Mouse (Mus musculus): ENCODE results near the gene Tulp1. TPM values are rescaled to one million over a fixed set of nuclear protein-coding genes. Genes with fewer than 3 reads are reported as not detected.
A peak's percentile ranks its signal among the peaks of the same experiment; 100 is the strongest.
"Not testable (repeated sequence)": the region's sequence is repeated elsewhere in the genome, so short reads cannot be mapped to it uniquely, and the experiment has no call there.

Tulp1 gene
- polyA plus RNA-seq, 1 experiment from 2014 or later: 3.5 TPM

- no peak for DNase-seq (ENCODE audit: extremely low spot score, low spot score)
- peaks cover 89% of the 10 kb centered on the region for H3K4me1 ChIP-seq
These were observed 19.1 kb downstream of the Tulp1 start for GRCm38 (mm10) chr17:28345882-28346281.

GRCm38 (mm10) chr17:28345271-28345721 is 19.7 kb downstream of the Tulp1 start:
- Histone ChIP-seq H3K27ac (peak overlapping the region; percentile 72), H3K27me3 (ENCODE audit: poor library complexity, severe bottlenecking) (peaks cover 71% of the 10 kb centered on the region), H3K4me3 (peak overlapping the region; percentile 30; the same call in 1 of the 2 replicates), H3K9me3 (no peaks in the 10 kb centered on the region), H3K36me3 (replicated peaks) (peaks cover 9% of the 10 kb centered on the region), H3K4me1 (peaks cover 92% of the 10 kb centered on the region)
- 9% methylated on average over 8 of the region's 8 CpGs for WGBS
- DNase-seq (ENCODE audit: extremely low spot score, low spot score): no peak

More at GRCm38 (mm10) chr17:28345882-28346281, 19.1 kb downstream of the Tulp1 start:
- Histone ChIP-seq H3K4me3 (peak overlapping the region; percentile 30), H3K9me3 (no peaks in the 10 kb centered on the region), H3K27ac (peak overlapping the region; percentile 72), H3K36me3 (replicated peaks) (0 out of 2 replicates have a peak, but pooled peaks cover 4% of the 10 kb centered on the region), H3K27me3 (ENCODE audit: poor library complexity, severe bottlenecking) (peaks cover 71% of the 10 kb centered on the region)
- WGBS: 12% methylated on average over 10 of the region's 10 CpGs

- Histone ChIP-seq H3K36me3 (replicated peaks) (peaks cover 16% of the 10 kb centered on the region), H3K9me3 (no peaks in the 10 kb centered on the region), H3K27ac (peak overlapping the region; percentile 72; the same call in 1 of the 2 replicates), H3K27me3 (ENCODE audit: poor library complexity, severe bottlenecking) (peaks cover 71% of the 10 kb centered on the region), H3K4me3 (0 out of 2 replicates have a peak overlapping the region, but pooled peaks have one; percentile 30), H3K4me1 (peaks cover 86% of the 10 kb centered on the region)
- WGBS: 53% methylated on average over 3 of the region's 3 CpGs
- no peak for DNase-seq (ENCODE audit: extremely low spot score, low spot score)
These were observed 20.4 kb downstream of the Tulp1 start for GRCm38 (mm10) chr17:28344670-28345069.

GRCm38 (mm10) chr17:28344050-28344607 is 20.9 kb downstream of the Tulp1 start:
- Histone ChIP-seq H3K27ac (peak overlapping the region; percentile 72; the same call in 1 of the 2 replicates), H3K27me3 (ENCODE audit: poor library complexity, severe bottlenecking) (peaks cover 66% of the 10 kb centered on the region), H3K36me3 (replicated peaks) (peaks cover 21% of the 10 kb centered on the region), H3K4me3 (no peak overlapping the region), H3K4me1 (peaks cover 81% of the 10 kb centered on the region), H3K9me3 (no peaks in the 10 kb centered on the region)
- no peak for DNase-seq (ENCODE audit: extremely low spot score, low spot score)
- 31% methylated on average over 4 of the region's 4 CpGs for WGBS

GRCm38 (mm10) chr17:28341091-28341490 is 23.9 kb downstream of the Tulp1 start:
- WGBS: 9% methylated on average over 26 of the region's 26 CpGs
- Histone ChIP-seq H3K9me3 (no peaks in the 10 kb centered on the region), H3K27me3 (ENCODE audit: poor library complexity, severe bottlenecking) (peaks cover 37% of the 10 kb centered on the region), H3K36me3 (replicated peaks) (peaks cover 49% of the 10 kb centered on the region), H3K4me3 (peak overlapping the region; percentile 41), H3K4me1 (peaks cover 53% of the 10 kb centered on the region), H3K27ac (peak overlapping the region; percentile 57)
- peak; percentile 66 for DNase-seq (ENCODE audit: extremely low spot score, low spot score)

GRCm38 (mm10) chr17:28340578-28340977 is 24.4 kb downstream of the Tulp1 start:
- 80% methylated on average over 7 of the region's 7 CpGs for WGBS
- H3K27ac ChIP-seq: peak overlapping the region; percentile 57
- no peaks in the 10 kb centered on the region for H3K9me3 ChIP-seq
- H3K4me3 ChIP-seq: no peak overlapping the region
- H3K4me1 ChIP-seq: peaks cover 48% of the 10 kb centered on the region
- no peak for DNase-seq (ENCODE audit: extremely low spot score, low spot score)
- H3K36me3 ChIP-seq (replicated peaks): peaks cover 54% of the 10 kb centered on the region
- peaks cover 32% of the 10 kb centered on the region for H3K27me3 ChIP-seq (ENCODE audit: poor library complexity, severe bottlenecking)

GRCm38 (mm10) chr17:28337547-28337946 is 27.5 kb downstream of the Tulp1 start:
- DNase-seq (ENCODE audit: extremely low spot score, low spot score): no peak
- H3K4me3 ChIP-seq: no peak overlapping the region
- peaks cover 82% of the 10 kb centered on the region for H3K36me3 ChIP-seq (replicated peaks)
- peaks cover 43% of the 10 kb centered on the region for H3K4me1 ChIP-seq
- peaks cover 13% of the 10 kb centered on the region for H3K27me3 ChIP-seq (ENCODE audit: poor library complexity, severe bottlenecking)
- H3K27ac ChIP-seq: no peak overlapping the region
- no peaks in the 10 kb centered on the region for H3K9me3 ChIP-seq
- WGBS: 95% methylated on average over 7 of the region's 7 CpGs

GRCm38 (mm10) chr17:28335267-28335666 is 29.8 kb downstream of the Tulp1 start:
- H3K4me1 ChIP-seq: peaks cover 45% of the 10 kb centered on the region
- H3K9me3 ChIP-seq: no peaks in the 10 kb centered on the region
- H3K36me3 ChIP-seq (replicated peaks): peaks cover 96% of the 10 kb centered on the region
- 80% methylated on average over 10 of the region's 10 CpGs for WGBS
- no peak overlapping the region for H3K4me3 ChIP-seq
- no peaks in the 10 kb centered on the region for H3K27me3 ChIP-seq (ENCODE audit: poor library complexity, severe bottlenecking)
- DNase-seq (ENCODE audit: extremely low spot score, low spot score): no peak
- no peak overlapping the region for H3K27ac ChIP-seq

GRCm38 (mm10) chr17:28332915-28333546 is 32.0 kb downstream of the Tulp1 start:
- H3K4me1 ChIP-seq: peaks cover 62% of the 10 kb centered on the region
- H3K4me3 ChIP-seq: no peak overlapping the region
- no peaks in the 10 kb centered on the region for H3K27me3 ChIP-seq (ENCODE audit: poor library complexity, severe bottlenecking)
- WGBS: 64% methylated on average over 31 of the region's 31 CpGs
- no peaks in the 10 kb centered on the region for H3K9me3 ChIP-seq
- peak overlapping the region; percentile 51 for H3K27ac ChIP-seq
- H3K36me3 ChIP-seq (replicated peaks): peaks cover 90% of the 10 kb centered on the region
- DNase-seq (ENCODE audit: extremely low spot score, low spot score): peak; percentile 39

- WGBS: 48% methylated on average over 13 of the region's 13 CpGs
- peak overlapping the region; percentile 51 for H3K27ac ChIP-seq
- H3K4me1 ChIP-seq: peaks cover 69% of the 10 kb centered on the region
- 0 out of 2 replicates have a peak overlapping the region, but pooled peaks have one; percentile 2 for H3K4me3 ChIP-seq
- peaks cover 83% of the 10 kb centered on the region for H3K36me3 ChIP-seq (replicated peaks)
- DNase-seq (ENCODE audit: extremely low spot score, low spot score): peak; percentile 42
- no peaks in the 10 kb centered on the region for H3K27me3 ChIP-seq (ENCODE audit: poor library complexity, severe bottlenecking)
- no peaks in the 10 kb centered on the region for H3K9me3 ChIP-seq
These were observed 32.7 kb downstream of the Tulp1 start for GRCm38 (mm10) chr17:28332113-28332914.

GRCm38 (mm10) chr17:28331241-28332112 is 33.5 kb downstream of the Tulp1 start:
- H3K27me3 ChIP-seq (ENCODE audit: poor library complexity, severe bottlenecking): no peaks in the 10 kb centered on the region
- 28% methylated on average over 6 of the region's 7 CpGs for WGBS
- no peaks in the 10 kb centered on the region for H3K9me3 ChIP-seq
- peak; percentile 42 for DNase-seq (ENCODE audit: extremely low spot score, low spot score)
- peak overlapping the region; percentile 30; the same call in 1 of the 2 replicates for H3K27ac ChIP-seq
- peak overlapping the region; percentile 99 for H3K4me3 ChIP-seq
- H3K36me3 ChIP-seq (replicated peaks): peaks cover 78% of the 10 kb centered on the region
- H3K4me1 ChIP-seq: peaks cover 78% of the 10 kb centered on the region

GRCm38 (mm10) chr17:28330590-28330989 is 34.4 kb downstream of the Tulp1 start:
- H3K27me3 ChIP-seq (ENCODE audit: poor library complexity, severe bottlenecking); H3K27ac ChIP-seq; DNase-seq (ENCODE audit: extremely low spot score, low spot score); H3K9me3 ChIP-seq: not testable (repeated sequence)
- H3K36me3 ChIP-seq (replicated peaks): peaks cover 77% of the 10 kb centered on the region
- WGBS: 69% methylated on average over 8 of the region's 8 CpGs
- H3K4me3 ChIP-seq: peak overlapping the region; percentile 99
- H3K4me1 ChIP-seq: peaks cover 78% of the 10 kb centered on the region

Data from forebrain, embryonic 10.5 days (tissue).